Mouse (Mus musculus) stomach, postnatal 0 days (tissue): ENCODE measurements around the gene Ppp4r4.
"Not testable (repeated sequence)": the region's sequence is repeated elsewhere in the genome, so short reads cannot be mapped to it uniquely, and the experiment has no call there.

Source experiments
- CTCF ChIP-seq: IDR thresholded peaks from 2 replicates; pipeline ENCODE4 v1.5.1; 2016; ENCODE audit warnings: antibody characterized with exemption, low read depth, mild to moderate bottlenecking, moderate library complexity
- EP300 ChIP-seq: optimal IDR thresholded peaks from 2 replicates; pipeline ENCODE3; 2016; ENCODE audit warnings: antibody characterized with exemption

GRCm38 (mm10) chr12:103484200-103484972 lies 47.7 kb upstream of the Ppp4r4 start:
- TF ChIP-seq EP300, CTCF: not testable (repeated sequence)
